ENCODE assay signal across 14 mouse cellular contexts in genomic region chr14:47808097-47808910, GRCm38 (mm10).
DNase-seq lines count a peak whose midpoint lies in the region; ATAC-seq lines count a peak whose summit lies in the region.
"Had no signal": no experiment of that assay in that cellular context is flagged by ENCODE, and none has a peak within 500 bp of the region (broad histone marks: within the 10 kb centered on the region; RNA-seq: fewer than 3 reads in every experiment).

No protein-coding gene starts in this region.

- no peaks in the 10 kb centered on the region for H3K27me3 ChIP-seq in neural tube, embryonic 15.5 days (replicated peaks)
- H3K27me3 ChIP-seq in midbrain, embryonic 14.5 days (ENCODE audit: control insufficient read depth, insufficient read depth, low read length), result no peaks in the 10 kb centered on the region
- H3K27me3 ChIP-seq: embryonic facial prominence, embryonic 13.5 days; limb, embryonic 15.5 days had no signal

- no peak overlapping the region for H3K4me3 ChIP-seq in neural tube, embryonic 15.5 days (replicated peaks)
- no peak overlapping the region for H3K4me3 ChIP-seq in midbrain, embryonic 14.5 days (replicated peaks; ENCODE audit: low read depth, low read length)
- H3K4me3 ChIP-seq: embryonic facial prominence, embryonic 13.5 days; limb, embryonic 15.5 days had no signal

- DNase-seq in neural tube, embryonic 10.5 days (ENCODE audit: extremely low spot score, low spot score), result peak; percentile 30
- DNase-seq in embryo, embryonic 9.5 days (ENCODE audit: extremely low spot score), result peak; percentile 15
- DNase-seq in midbrain, embryonic 14.5 days, result peak; percentile 49
- DNase-seq in natural killer cell, adult 2 months (ENCODE audit: low spot score in 2 of 2), result no peak
- no peak for DNase-seq in left cerebral cortex, postnatal 36 days (ENCODE audit: low spot score in 2 of 2)
- DNase-seq: cerebellum, adult 9-11 months; heart, adult 18-20 months; thymus, postnatal 25 days had no signal

- no peak overlapping the region for H3K27ac ChIP-seq in neural tube, embryonic 15.5 days (replicated peaks)
- no peak overlapping the region for H3K27ac ChIP-seq in midbrain, embryonic 14.5 days (replicated peaks; ENCODE audit: low read depth, low read length)
- H3K27ac ChIP-seq: embryonic facial prominence, embryonic 13.5 days; kidney, postnatal 0 days; limb, embryonic 15.5 days had no signal

- no peak overlapping the region for H3K4me2 ChIP-seq in neural tube, embryonic 15.5 days
- no peak overlapping the region for H3K4me2 ChIP-seq in midbrain, embryonic 14.5 days (ENCODE audit: low read length)
- H3K4me2 ChIP-seq: embryonic facial prominence, embryonic 13.5 days; limb, embryonic 15.5 days had no signal

- no peaks in the 10 kb centered on the region for H3K9me3 ChIP-seq in neural tube, embryonic 15.5 days (replicated peaks)
- no peaks in the 10 kb centered on the region for H3K9me3 ChIP-seq in midbrain, embryonic 14.5 days (ENCODE audit: control insufficient read depth, low read length)
- H3K9me3 ChIP-seq: embryonic facial prominence, embryonic 13.5 days; limb, embryonic 15.5 days had no signal

- peaks cover 25% of the 10 kb centered on the region for H3K4me1 ChIP-seq in neural tube, embryonic 15.5 days
- H3K4me1 ChIP-seq in midbrain, embryonic 14.5 days (ENCODE audit: control insufficient read depth, insufficient read depth, low read length), result peaks cover 28% of the 10 kb centered on the region
- H3K4me1 ChIP-seq: embryonic facial prominence, embryonic 13.5 days had no signal

- WGBS in neural tube, embryonic 15.5 days, result 17% methylated on average over 10 of the region's 10 CpGs
- WGBS in midbrain, embryonic 14.5 days, result 3% methylated on average over 10 of the region's 10 CpGs

- no peaks in the 10 kb centered on the region for H3K36me3 ChIP-seq in neural tube, embryonic 15.5 days
- H3K36me3 ChIP-seq in midbrain, embryonic 14.5 days (ENCODE audit: control insufficient read depth, insufficient read depth, low read length), result no peaks in the 10 kb centered on the region
- H3K36me3 ChIP-seq: embryonic facial prominence, embryonic 13.5 days; limb, embryonic 15.5 days had no signal

- no peak overlapping the region for H3K9ac ChIP-seq in neural tube, embryonic 15.5 days (replicated peaks)
- no peak overlapping the region for H3K9ac ChIP-seq in midbrain, embryonic 14.5 days (replicated peaks; ENCODE audit: low read length)
- H3K9ac ChIP-seq: embryonic facial prominence, embryonic 13.5 days; limb, embryonic 15.5 days had no signal

- intact Hi-C loops in left cerebral cortex, postnatal 36 days (cut with DNase I), result no loop called here

- ATAC-seq in neural tube, embryonic 15.5 days (ENCODE audit: low FRiP score), result no peak
- ATAC-seq in midbrain, embryonic 14.5 days (ENCODE audit: low FRiP score, low TSS enrichment), result peak; percentile 48; the same call in 1 of the 2 replicates
- ATAC-seq in monocyte, adult 5-6 weeks (replicated peaks; ENCODE audit: insufficient number of reproducible peaks, low FRiP score, low TSS enrichment, poor library complexity, severe bottlenecking), result no peak
- ATAC-seq: lung, postnatal 0 days had no signal

Comparison
In these comparisons a context has a peak if more than half of its experiments do, and no peak if none do; other contexts are left out.
1. DNase-seq: peak in neural tube, embryonic 10.5 days (single experiment), embryo, embryonic 9.5 days (single experiment) and midbrain, embryonic 14.5 days (single experiment); none in natural killer cell, adult 2 months (0 of 2) and left cerebral cortex, postnatal 36 days (0 of 2).